Mouse (Mus musculus) ES-CJ7 (cell line): ENCODE data around the gene B3gnt8.

Experiments
- DNase-seq: peaks from one replicate; pipeline ENCODE4 v3.0.0; 2011; ENCODE audit warnings: low read depth, low spot score

The B3gnt8 gene

DNA sequence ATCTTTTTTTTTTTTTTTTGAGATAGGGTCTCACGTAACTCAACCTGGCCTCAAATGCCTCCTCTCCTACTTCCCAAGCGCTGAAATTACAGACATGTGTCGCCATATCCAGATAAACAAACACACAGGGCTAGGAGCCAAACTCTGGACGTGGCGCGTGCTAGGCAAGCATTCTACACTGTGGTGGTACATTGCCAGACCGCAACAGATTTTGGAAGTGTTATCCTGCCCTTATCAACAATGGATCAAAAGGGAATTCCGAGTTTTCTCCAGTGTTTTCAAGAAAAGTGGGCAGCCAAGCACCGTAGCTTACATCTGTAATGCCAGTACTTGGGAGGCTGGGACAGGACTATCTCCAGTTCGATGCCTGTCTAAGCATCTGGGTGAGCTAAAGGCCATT, 31.3 kb downstream of the B3gnt8 start:
- DNase-seq, result no peak

- DNase-seq, result peak; percentile 100
Measured at GRCm38 (mm10) chr7:25658657-25659472, 32.4 kb downstream of the B3gnt8 start, which contains the start of the genes Bckdha and Exosc5. Gene Bckdha (minus strand): TSS chr7:25658981. Gene Exosc5 (plus strand): TSS chr7:25659164.

DNA sequence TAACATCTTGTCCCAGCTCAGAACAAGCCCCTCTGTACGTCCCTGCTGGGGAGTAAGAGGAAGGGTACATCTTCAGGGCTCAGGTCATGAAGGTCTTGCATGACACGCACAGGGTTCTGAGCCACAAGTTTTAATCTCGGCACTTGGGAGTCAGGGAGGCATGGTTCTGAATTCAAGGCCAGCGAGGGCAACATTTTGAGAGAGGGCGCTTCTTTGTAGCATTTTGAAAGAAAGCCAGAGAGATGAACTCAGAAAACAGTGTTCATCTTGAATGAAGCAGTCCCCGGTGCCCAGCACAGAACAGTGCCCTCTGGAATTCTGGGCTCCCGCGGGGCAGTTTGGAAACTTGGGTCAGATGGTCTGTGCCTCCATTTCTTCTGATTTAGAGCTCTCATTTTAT, 39.9 kb downstream of the B3gnt8 start:
- no peak for DNase-seq

DNA sequence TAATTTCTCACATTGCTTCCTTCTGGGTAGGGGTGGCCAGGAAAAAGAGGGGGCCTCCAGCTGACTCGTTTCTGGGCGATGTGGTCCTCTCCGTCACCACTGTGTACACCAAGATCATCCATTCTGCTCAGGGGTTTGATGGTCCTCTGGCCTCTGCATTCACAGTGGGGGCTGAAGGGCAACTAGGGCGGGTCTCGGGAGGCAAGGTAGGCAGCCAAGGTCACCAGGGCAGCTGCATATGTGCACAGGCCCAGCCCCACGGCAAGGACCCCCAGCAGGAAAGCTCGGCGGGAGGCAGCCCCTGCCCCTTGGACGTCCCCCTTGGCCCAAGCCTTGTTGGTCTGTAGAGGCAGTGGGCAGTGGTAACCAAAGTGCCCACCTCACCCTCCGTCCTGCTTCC, 42.7 kb downstream of the B3gnt8 start:
- peak; percentile 71 for DNase-seq

GRCm38 (mm10) chr7:25669631-25670030, 43.2 kb downstream of the B3gnt8 start:
- DNase-seq, result peak; percentile 90

DNA sequence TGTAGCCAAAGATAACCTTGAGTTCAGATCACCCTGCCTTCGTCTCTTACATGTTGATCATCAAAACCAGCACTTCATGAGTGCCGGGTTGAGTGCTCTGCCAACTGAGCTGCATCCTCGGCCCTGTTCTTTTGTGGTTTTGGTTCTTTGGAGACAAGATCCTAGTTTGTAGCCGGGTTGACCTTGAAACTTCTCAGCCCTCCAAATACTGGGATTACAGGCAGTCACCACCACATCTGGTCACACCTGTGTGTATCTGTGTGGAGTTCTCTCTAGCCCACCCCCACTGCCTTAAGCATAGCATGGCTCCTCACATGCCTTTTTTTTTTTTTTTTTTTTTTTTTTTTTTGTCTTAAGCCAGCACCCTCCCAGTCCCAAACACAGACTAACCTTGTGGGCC, 43.6 kb downstream of the B3gnt8 start:
- DNase-seq, result peak; percentile 55

DNA sequence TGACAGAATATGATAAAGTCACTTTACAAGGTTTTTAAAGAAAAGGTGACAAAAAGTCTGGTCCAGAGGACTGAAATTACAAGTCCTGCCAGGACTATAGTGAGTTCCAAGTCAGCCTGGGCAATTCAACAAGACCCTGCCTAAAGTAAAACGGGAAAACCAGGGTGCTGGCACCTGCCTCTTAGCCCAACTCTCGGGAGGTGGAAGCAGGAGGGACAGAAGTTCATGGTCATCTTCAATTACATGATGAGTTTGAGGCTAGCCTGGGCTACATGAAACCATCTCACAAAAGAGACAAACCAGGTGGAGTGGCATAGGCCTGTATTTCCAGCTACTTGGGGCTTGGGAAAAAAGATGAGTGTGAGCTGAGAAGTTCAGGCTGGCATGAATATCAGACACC, 45.2 kb downstream of the B3gnt8 start:
- no peak for DNase-seq

DNA sequence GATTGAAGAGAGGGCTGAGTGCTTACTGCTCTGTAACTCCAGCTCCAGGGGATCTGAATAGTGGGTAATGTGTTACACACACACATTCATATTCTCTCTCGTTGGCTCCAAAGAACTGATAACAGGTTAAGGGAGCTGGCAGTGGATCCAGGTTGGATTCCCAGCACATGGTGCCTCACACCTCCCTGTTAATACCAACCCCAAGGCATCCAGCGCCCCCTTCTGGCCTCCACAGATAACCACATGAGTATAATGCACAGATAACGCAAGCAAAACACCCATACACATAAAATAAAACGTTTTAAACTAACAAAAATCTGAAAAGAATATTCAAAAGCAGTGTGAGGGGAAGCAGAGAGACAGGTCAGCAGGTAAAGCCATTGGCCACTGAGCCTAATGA, 46.0 kb downstream of the B3gnt8 start:
- peak; percentile 70 for DNase-seq

DNA sequence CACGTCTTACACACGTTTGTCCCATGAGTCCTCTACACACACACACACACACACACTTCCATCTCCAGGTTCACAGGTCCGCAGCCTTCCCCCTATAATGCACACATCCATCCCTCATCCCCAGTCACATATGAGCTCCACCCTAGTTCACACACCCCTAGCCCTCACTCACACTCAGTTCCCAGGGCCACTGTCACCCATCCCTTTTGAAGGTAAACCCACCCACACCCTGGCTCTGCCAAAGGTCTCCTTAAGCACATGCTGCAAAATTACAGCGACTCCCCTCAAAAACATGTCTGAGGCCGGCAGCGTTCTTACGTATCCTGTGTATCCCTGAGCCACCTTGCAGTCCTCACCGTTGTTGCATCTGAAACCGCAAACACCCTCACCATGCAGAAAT, 47.8 kb downstream of the B3gnt8 start:
- no peak for DNase-seq

- no peak for DNase-seq
Measured at GRCm38 (mm10) chr7:25674719-25675300, 48.4 kb downstream of the B3gnt8 start, which contains the start of gene Tmem91. Gene Tmem91 (minus strand): TSS chr7:25675166.

GRCm38 (mm10) chr7:25675405-25675804, 49.0 kb downstream of the B3gnt8 start:
- DNase-seq, result no peak

DNA sequence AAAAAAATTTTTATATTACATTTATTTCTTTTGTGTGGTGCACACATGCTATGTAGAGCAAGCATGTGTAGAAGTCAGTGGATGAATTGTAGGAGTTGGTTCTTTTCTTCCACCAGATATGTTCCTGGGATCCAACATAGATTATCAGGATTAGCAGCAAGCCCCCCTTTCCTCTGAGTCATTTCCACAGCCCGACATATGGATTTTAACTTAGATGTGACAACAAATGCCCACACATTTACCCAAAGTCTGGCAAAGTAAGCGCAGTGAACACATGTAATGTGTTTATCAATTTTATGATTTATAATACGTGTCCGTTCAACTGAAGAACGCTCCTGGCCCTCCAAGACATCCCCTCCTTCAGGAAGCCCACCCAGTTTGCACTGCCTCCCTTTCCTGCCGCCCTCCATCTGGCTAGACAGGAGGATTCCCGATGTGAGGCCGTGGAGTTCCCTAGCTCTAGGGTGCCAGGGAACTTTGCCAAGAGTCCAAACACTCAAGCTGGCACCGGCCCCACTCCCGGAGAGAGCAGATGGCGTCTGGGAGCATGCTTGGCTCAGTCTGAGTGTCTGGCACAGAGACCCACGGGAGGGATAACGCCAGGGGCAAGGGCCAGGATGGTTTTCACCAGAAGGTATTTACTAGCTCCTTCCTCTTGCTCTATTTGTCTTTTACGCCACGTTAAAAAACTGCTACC, 49.8 kb downstream of the B3gnt8 start:
- DNase-seq, result no peak

DNA sequence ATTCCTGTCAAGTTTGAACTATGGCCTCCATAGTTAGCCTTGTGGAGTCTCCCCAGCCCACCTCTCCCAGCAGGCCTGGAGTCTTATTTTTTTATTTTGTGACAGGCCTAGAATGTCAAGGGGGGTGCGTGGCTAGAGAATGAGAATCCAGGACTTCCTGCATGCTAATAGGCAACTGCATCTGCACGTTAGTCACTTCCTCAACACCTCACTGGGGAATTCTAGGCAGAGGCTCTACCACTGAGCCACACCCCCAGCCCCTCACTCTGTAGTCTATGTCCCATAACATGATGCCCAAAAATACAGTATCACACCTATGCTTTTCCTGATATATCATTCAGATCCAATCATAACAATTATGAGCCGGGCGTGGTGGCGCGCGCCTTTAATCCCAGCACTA, 50.6 kb downstream of the B3gnt8 start:
- no peak for DNase-seq

DNA sequence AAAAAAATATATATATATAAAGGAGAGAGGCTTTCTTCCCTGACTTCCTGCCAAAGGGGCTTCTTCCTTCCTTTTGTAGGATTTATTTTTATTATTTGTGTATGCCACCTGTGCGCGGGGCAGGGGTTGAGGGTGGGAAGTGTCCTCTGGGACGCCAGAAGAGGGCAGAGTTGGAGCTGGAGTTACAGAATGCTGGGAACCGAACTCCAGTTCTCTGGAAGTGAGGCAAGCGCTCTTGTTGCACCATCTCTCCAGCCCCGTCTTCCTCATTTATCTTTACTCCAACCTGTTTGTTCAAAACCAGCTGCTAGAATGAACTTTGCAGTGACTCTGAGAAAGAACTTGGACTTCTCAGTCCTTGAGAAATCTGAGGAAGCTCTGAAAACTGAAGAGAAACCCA, 53.5 kb downstream of the B3gnt8 start:
- DNase-seq, result peak; percentile 55

DNA sequence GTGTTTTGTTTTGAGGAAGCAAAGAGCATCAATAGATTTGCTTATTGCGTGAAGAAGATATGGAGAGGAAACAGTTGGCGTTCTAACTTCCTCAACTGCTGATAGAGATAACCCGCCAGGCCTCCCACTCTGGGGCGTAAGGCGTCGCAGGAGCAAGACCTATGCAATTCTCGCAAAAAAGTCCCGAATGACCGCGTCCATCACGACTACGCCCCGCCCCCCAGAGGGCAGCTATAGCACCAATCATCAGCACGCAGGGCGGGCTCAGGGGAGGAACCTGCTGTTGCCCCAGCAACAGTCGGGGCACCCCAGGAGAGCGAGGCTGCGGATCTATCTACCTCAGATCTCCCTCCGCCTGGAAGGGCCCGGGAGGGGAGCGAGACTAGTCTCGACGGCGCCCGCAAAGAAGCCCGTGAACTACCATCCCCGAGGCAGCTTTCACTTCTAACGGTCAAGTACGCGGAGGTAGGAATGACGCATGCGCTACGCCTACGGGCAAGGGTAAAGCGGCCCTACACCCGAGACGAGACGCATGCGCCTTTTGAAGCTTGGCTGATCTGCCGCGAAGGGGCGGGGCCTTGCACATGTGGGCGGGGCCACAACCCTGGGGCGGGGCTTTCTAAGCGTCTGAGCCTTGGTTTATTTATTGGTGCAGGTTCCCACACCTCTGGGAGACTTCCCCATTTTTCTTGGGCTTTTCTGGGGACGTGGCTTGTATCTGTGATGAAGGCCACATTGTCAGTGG, 54.2 kb downstream of the B3gnt8 start, which contains the start of gene B9d2:
B9d2 (plus strand) TSS at position 267 of the 745 bp plus-strand sequence.
- DNase-seq, result peak; percentile 97

DNA sequence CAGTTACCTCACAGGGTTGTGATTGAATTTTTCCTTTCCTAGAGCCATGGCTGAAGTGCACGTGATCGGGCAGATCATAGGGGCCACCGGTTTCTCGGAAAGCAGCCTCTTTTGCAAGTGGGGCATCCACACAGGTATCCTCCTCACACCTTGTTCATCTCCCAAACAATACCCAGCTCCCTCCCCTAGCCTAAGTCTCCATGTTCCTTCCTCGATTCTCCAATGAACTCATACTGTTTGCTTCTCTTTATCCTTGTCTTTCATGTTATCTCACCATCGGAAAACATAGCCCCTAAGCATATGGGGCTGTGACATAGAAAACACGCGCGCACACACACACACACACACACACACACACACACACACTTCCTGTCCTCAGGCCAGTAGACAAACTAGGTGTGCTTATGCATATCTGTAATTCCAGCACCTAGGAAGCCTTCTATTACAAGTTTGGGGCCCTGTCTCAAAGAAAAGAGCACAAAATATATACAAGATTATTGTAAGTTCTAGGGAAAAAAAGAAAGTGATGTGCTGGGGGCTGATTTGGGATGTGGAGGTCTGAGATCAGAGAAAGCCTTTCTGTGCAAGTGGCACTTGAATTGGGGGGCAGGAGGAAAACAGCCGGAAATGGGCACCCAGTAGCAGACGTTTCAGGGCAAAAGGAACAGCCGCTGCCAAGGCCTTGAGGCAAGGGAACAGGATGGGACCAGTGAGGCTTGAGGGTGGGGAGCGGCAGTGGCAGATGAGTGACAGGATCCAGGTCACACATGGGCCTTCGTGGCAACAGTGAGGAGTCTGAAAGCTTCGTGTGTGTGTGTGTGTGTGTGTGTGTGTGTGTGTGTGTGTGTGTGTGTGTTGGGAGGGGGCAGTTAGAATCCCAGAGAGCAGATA, 55.1 kb downstream of the B3gnt8 start:
- no peak for DNase-seq

DNA sequence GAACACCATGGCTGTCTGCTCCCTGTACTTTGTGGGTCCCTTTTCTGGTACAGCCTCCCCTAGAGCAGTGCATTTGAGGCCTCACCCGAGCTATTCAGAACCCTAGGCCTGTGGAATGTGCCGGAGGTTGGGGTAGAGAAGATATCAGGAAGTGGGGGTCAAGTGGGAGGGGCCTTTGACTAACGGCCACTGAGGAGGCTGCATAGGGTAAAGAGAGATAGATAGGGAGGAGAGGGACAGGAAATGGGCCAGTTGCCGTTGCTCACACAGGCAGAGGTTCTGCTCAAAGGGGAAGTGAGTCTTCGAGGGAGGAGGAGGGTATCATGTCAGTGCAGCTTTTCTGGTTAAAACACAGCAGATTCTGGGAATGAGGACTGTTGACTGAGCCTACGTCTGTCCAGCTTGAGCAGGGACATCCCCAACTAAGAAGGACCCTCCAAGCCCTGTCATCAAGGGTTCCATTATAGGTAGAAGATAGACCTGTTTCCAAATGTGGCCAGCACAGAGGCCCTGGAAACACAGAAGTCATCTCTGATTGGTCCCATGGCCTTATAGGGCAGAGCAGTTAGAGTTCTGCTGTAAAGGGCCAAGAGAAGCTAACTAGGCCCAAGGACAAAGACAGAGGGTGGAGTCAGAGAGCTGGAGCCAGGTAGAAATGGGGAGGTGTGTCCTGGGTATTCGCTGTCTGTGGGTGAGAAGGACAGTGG, 57.2 kb downstream of the B3gnt8 start:
- DNase-seq, result no peak

DNA sequence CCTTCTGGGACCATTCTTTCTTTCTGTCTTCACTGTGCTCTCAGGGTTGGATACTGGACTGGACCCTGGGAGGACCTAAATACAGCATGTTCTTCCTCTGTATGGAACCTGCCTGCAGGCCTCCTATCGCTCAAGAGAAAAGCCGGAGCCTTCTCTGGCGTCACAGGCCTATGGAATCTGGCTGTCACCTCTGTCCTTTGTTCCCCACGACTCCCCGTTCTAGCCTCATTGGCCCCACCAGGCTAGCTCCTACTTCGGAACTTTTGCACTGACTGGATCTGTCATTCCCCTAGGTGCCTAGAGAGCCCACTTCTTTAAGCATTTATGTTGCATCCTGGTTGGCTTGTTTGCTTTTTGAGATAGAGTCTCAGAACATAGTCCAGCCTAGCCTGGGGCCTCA, 58.2 kb downstream of the B3gnt8 start:
- no peak for DNase-seq
